Mouse (Mus musculus): Measurements from ENCODE around the gene Ccdc148. TPM values are rescaled to one million over a fixed set of nuclear protein-coding genes. Genes with fewer than 3 reads are reported as not detected.

Gene Ccdc148
- polyA plus RNA-seq, 1 experiment from 2014 or later, result 7.0 TPM

DNA sequence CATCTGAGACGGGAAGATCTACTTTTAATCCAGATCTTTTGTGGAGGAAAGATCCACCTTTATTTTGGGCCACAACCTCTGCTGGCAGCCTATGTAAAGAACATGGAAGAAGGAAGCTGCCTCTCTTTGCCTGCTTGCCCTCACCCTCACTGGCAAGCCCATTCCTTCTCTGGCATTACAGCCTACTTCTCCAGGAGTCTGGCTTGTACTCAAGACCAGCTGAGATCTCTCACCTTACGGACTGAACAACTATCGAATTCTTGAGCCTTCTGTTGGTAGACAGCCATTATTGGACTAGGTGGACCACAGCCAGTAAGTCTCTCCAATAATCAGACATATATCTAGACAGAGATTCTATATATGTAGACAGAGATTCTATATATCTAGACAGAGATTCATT lies 208.4 kb downstream of the Ccdc148 start:
- Histone ChIP-seq H3K4me2 (no peak overlapping the region), H3K4me1 (no peaks in the 10 kb centered on the region), H3K27ac (no peak overlapping the region), H3K27me3 (replicated peaks) (no peaks in the 10 kb centered on the region), H3K9ac (no peak overlapping the region), H3K4me3 (no peak overlapping the region), H3K9me3 (no peaks in the 10 kb centered on the region; the same call in 1 of the 2 replicates), H3K36me3 (replicated peaks) (no peaks in the 10 kb centered on the region)
- ATAC-seq (replicated peaks), result no peak
- 92% methylated on average over 3 of the region's 3 CpGs for WGBS

DNA sequence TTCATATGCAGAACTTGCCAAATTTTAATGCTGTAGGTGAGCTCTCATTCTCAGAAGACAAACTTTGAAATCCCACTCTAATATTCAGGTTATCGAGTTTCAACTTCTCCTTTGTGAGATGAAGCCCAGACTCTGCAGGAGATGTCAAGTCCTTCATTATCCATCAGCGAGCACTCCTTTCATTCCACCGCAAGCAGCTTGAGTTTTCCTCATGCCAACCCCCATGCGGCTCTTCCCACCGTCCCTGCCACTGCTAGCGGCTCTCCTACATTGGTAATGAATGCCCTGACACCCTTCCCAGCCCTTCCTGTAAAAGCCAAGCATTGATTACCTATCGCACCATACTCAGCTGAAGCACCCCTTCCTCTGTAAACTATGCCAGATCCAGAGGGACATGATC lies 211.7 kb downstream of the Ccdc148 start:
- 67% methylated on average over 7 of the region's 7 CpGs for WGBS
- Histone ChIP-seq H3K27me3 (replicated peaks) (no peaks in the 10 kb centered on the region), H3K36me3 (replicated peaks) (no peaks in the 10 kb centered on the region), H3K4me2 (no peak overlapping the region), H3K27ac (no peak overlapping the region), H3K9me3 (no peaks in the 10 kb centered on the region), H3K4me1 (no peaks in the 10 kb centered on the region), H3K9ac (no peak overlapping the region), H3K4me3 (no peak overlapping the region)
- no peak for ATAC-seq (replicated peaks)

DNA sequence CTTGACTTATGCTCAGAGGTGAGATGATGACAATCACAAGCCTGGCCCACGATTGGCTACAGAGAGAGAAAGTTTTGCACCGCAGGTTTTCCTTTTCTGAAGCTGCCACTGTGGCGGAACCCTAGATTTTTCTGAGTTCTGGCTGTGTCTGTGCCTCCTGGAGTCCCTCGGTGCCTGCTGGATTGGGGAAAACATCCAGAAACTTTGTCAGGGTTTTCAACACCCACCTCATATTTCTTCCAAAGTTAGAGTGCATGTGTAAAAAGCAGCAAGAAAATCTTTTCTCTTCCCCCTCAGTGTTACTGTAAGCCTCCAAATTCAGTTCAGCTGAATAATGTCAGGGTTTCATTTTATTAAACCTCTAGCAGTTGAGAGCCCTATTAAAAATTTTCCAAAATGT lies 219.1 kb downstream of the Ccdc148 start:
- Histone ChIP-seq H3K9ac (no peak overlapping the region), H3K4me1 (no peaks in the 10 kb centered on the region), H3K27ac (no peak overlapping the region), H3K4me3 (no peak overlapping the region), H3K36me3 (replicated peaks) (no peaks in the 10 kb centered on the region), H3K9me3 (no peaks in the 10 kb centered on the region), H3K4me2 (no peak overlapping the region), H3K27me3 (replicated peaks) (no peaks in the 10 kb centered on the region)
- WGBS, result 91% methylated on average over 4 of the region's 4 CpGs
- ATAC-seq (replicated peaks), result no peak

DNA sequence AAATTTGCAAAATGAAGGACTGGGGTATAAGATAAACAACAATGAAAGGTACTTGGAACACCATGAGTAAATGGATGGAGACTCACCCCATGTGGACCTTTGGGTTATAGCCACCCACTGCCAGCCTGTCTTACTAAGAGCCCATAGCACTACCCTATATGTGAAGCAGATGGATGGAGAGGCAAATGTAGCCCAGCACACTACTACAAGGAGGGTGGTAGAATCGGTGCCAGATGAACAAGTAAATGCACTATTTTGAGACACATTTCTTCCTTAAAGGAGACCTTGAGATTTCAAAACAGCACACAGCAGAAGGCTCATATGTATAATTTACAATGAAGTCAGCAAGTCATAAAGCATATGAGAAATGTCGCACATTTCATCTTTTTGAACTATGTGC lies 234.9 kb downstream of the Ccdc148 start:
- no peaks in the 10 kb centered on the region for H3K36me3 ChIP-seq (replicated peaks)
- WGBS, result 93% methylated on average over 2 of the region's 2 CpGs
- H3K9me3 ChIP-seq, result no peaks in the 10 kb centered on the region
- no peaks in the 10 kb centered on the region for H3K4me1 ChIP-seq
- H3K9ac ChIP-seq, result no peak overlapping the region
- H3K4me2 ChIP-seq, result no peak overlapping the region
- no peak for ATAC-seq (replicated peaks)
- H3K27me3 ChIP-seq (replicated peaks), result no peaks in the 10 kb centered on the region
- H3K4me3 ChIP-seq, result no peak overlapping the region
- no peak overlapping the region for H3K27ac ChIP-seq

DNA sequence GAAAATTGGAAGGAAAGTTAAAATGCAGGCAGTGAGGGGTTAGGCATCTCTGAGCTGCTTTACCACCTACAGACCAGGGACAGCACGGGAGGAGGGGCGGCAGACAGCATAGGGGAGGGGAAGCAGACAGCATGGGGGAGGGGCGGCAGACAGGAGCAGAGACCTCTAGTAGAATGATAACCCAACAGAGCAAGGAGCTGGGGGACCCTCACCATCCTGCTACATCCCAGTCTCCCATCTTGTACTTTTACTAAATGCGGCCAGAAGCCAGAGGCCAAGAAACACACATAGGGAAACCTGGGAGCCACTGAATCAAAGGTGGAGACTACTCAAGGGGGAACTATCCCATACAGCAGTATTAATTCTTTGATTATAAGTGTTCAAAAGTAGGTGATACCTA lies 242.1 kb downstream of the Ccdc148 start:
- no peak overlapping the region for H3K4me3 ChIP-seq
- ATAC-seq (replicated peaks), result no peak
- 33% methylated on average over 4 of the region's 4 CpGs for WGBS
- no peaks in the 10 kb centered on the region for H3K9me3 ChIP-seq
- no peaks in the 10 kb centered on the region for H3K27me3 ChIP-seq (replicated peaks)
- H3K4me2 ChIP-seq, result no peak overlapping the region
- H3K9ac ChIP-seq, result no peak overlapping the region
- no peaks in the 10 kb centered on the region for H3K4me1 ChIP-seq
- no peak overlapping the region for H3K27ac ChIP-seq
- H3K36me3 ChIP-seq (replicated peaks), result no peaks in the 10 kb centered on the region

DNA sequence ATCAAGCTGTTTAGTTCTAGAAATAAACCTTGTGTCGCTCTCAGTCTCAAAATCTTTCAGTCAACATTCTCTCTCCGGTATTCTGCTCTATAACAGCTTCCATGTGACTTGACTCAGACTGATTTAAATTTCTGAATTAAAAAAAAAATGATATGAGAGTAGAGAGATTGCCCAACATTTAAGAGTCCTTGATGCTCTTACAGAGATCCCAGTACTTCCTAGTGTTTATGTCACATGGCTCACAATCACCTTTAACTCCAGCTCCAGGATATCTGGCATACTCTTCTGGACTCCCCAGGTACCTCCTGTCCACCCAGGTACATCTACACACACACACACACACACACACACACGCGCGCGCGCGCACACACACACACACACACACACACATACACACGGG lies 248.1 kb downstream of the Ccdc148 start:
- no peaks in the 10 kb centered on the region for H3K9me3 ChIP-seq
- no peaks in the 10 kb centered on the region for H3K27me3 ChIP-seq (replicated peaks)
- WGBS, result 98% methylated on average over 9 of the region's 9 CpGs
- no peak overlapping the region for H3K9ac ChIP-seq
- H3K4me1 ChIP-seq, result no peaks in the 10 kb centered on the region
- no peak overlapping the region for H3K4me2 ChIP-seq
- no peak overlapping the region for H3K4me3 ChIP-seq
- no peaks in the 10 kb centered on the region for H3K36me3 ChIP-seq (replicated peaks)
- H3K27ac ChIP-seq, result no peak overlapping the region
- ATAC-seq (replicated peaks), result no peak

DNA sequence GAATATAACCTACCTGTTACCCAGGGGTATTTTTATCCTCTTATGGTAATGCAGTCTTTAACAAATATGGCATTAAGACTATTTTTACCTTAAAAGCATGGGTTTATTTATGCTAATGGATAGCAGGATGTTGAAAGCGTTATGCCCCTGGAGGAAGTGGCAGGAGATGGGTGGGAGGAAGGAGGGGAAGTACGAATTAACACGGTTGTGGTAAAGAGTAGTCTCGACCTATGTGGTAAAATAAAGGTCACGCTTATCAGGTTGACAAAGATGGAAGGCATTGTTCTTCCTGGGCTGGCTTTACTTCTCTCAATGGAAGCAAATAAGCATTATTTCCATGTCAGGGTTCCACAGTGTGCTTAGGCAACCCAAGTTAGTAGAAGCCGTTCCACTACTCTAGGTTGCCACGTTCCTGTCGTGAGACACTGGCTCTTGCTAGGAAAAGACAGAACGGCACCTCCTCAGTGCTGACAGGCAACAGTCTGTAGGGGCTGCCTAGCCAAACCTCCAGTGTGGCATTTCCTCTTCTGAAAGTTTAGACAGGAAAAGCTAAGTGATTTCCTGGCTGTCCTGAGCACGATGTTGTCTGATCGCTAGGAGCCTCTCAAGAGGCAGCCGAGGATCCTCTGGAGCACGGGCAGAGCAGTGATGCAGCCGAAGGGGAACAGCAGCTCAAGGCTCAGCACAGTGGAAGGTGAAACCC lies 253.5 kb downstream of the Ccdc148 start:
- Histone ChIP-seq H3K4me1 (0 out of 2 replicates have a peak, but pooled peaks cover 5% of the 10 kb centered on the region), H3K4me2 (peak overlapping the region; percentile 29), H3K36me3 (replicated peaks) (no peaks in the 10 kb centered on the region), H3K4me3 (no peak overlapping the region), H3K9ac (no peak overlapping the region), H3K9me3 (no peaks in the 10 kb centered on the region), H3K27me3 (replicated peaks) (no peaks in the 10 kb centered on the region), H3K27ac (no peak overlapping the region)
- 34% methylated on average over 14 of the region's 14 CpGs for WGBS
- ATAC-seq (replicated peaks), result no peak

DNA sequence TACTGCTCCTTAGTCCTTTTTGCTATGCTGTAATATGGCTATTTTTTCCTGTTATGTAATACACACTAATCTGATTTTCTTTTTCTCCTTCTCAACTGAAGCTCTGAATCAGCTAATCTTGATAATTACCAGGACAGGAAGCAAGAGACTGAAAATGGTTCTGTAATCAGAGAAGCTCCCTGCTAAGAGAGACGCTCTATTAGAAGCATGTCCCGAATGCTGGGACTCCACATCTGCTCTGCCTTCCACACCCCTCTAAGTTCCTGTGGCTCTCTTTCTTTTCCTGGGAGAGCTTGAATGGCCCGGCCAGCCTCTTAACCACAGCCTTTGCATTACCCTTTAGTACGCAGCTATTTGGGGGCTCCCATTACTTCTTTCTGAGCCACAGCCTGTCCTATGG lies 255.4 kb downstream of the Ccdc148 start:
- Histone ChIP-seq H3K27ac (no peak overlapping the region), H3K36me3 (replicated peaks) (no peaks in the 10 kb centered on the region), H3K9me3 (no peaks in the 10 kb centered on the region), H3K27me3 (replicated peaks) (no peaks in the 10 kb centered on the region), H3K4me3 (no peak overlapping the region), H3K4me2 (no peak overlapping the region), H3K9ac (no peak overlapping the region), H3K4me1 (0 out of 2 replicates have a peak, but pooled peaks cover 5% of the 10 kb centered on the region)
- ATAC-seq (replicated peaks), result no peak
- 72% methylated on average over 4 of the region's 4 CpGs for WGBS

DNA sequence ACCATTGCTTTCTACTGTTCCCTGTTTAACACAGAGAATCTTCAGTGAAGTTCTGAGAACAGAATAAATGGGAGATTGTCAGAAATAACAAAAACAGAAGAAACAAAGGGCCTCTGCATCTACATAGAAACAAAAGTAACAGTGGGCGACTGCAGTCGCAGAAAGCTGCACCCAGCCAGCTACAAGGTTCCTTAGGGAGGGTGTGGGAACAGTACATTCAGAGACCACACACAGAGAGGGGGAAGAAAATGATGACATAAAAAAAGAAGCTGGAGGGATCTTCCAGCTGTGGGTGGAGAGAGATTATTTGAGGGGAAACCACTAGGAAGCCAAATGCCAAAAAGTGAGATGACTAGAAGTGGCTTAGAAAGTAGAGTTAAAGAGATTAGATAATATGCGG lies 280.6 kb downstream of the Ccdc148 start:
- H3K9me3 ChIP-seq, result no peaks in the 10 kb centered on the region
- no peak overlapping the region for H3K4me2 ChIP-seq
- ATAC-seq (replicated peaks), result no peak
- H3K27me3 ChIP-seq (replicated peaks), result no peaks in the 10 kb centered on the region
- H3K4me3 ChIP-seq, result no peak overlapping the region
- no peak overlapping the region for H3K27ac ChIP-seq
- H3K9ac ChIP-seq, result no peak overlapping the region
- no peaks in the 10 kb centered on the region for H3K36me3 ChIP-seq (replicated peaks)
- WGBS, result 35% methylated on average over 3 of the region's 3 CpGs
- H3K4me1 ChIP-seq, result no peaks in the 10 kb centered on the region

DNA sequence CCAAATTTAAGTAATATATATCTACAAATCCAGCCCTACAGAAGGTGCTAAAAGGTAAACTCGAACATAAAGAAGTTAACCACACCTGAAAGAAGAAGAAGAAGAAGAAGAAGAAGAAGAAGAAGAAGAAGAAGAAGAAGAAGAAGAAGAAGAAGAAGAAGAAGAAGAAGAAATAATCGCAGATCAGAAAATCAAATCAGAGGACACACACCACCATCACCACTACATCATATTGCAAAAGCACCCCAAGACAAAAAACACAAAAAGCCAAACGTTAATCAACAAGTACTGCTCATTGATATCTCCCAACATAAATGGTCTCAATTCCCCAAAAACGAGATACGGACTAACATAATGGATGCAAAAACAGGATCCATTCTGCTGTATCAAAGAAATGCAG lies 301.3 kb downstream of the Ccdc148 start, which contains the start of gene Gm11099:
Gm11099 (plus strand) TSS at position 301 of the 400 bp plus-strand sequence.
- 88% methylated on average over 5 of the region's 5 CpGs for whole genome bisulfite sequencing
- Histone ChIP-seq H3K4me2 (no peak within 1 kb of the TSS), H3K4me1 (no peaks in the 10 kb centered on the region), H3K27me3 (replicated peaks) (no peaks in the 10 kb centered on the region), H3K4me3 (no peak within 1 kb of the TSS), H3K9ac (no peak within 1 kb of the TSS), H3K27ac (no peak within 1 kb of the TSS), H3K36me3 (replicated peaks) (no peaks in the 10 kb centered on the region), H3K9me3 (no peaks in the 10 kb centered on the region)
- no peak for ATAC-seq (replicated peaks)

DNA sequence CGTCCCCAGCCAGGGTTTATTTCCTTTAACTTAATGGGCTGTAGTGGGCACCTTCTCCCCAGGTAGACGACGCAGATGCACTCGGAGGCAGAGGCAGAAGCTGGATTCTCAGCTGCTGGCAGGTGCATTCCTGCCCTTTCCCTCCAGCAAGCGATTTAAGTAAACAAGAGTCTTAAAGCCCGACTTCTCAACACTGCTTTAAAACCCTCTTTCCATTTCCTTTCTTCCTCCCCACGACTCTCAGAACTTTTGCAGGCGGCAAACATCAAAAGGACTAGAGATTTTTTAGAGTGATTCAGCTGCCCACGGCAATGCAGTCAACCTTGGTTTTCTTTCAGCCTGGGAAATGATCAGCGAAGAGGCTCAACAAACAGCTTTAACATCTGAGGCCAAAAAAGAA lies 316.0 kb downstream of the Ccdc148 start:
- H3K36me3 ChIP-seq (replicated peaks), result no peaks in the 10 kb centered on the region
- no peaks in the 10 kb centered on the region for H3K27me3 ChIP-seq (replicated peaks)
- H3K9ac ChIP-seq, result no peak overlapping the region
- H3K4me1 ChIP-seq, result peaks cover 3% of the 10 kb centered on the region; the same call in 1 of the 2 replicates
- H3K4me3 ChIP-seq, result no peak overlapping the region
- H3K4me2 ChIP-seq, result no peak overlapping the region
- no peak overlapping the region for H3K27ac ChIP-seq
- 21% methylated on average over 10 of the region's 10 CpGs for WGBS
- ATAC-seq (replicated peaks), result 0 out of 2 replicates have a peak, but pooled peaks have one; percentile 45
- no peaks in the 10 kb centered on the region for H3K9me3 ChIP-seq

DNA sequence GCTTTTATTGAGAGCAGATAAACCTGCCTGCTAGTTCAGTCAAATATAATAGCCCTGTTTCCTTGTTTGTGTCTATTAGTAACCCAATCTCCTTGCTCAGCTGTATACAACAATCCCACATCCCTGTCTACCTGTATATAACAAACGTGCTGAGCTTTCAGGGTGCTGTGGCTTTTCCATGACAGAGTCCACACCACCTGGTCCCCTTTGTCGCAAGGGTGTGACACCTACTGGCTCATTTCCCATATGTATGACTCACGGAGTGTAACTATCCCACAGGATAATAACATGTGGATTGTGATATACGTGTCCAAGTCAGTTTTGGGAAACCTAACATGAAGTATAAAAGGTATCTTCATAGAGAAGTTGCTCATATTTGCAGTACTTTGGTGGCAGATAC lies 318.0 kb downstream of the Ccdc148 start:
- Histone ChIP-seq H3K4me1 (peaks cover 3% of the 10 kb centered on the region; the same call in 1 of the 2 replicates), H3K9me3 (no peaks in the 10 kb centered on the region), H3K4me2 (no peak overlapping the region), H3K27me3 (replicated peaks) (no peaks in the 10 kb centered on the region), H3K36me3 (replicated peaks) (no peaks in the 10 kb centered on the region), H3K4me3 (no peak overlapping the region), H3K9ac (no peak overlapping the region), H3K27ac (no peak overlapping the region)
- no peak for ATAC-seq (replicated peaks)
- 95% methylated on average over 4 of the region's 4 CpGs for WGBS

DNA sequence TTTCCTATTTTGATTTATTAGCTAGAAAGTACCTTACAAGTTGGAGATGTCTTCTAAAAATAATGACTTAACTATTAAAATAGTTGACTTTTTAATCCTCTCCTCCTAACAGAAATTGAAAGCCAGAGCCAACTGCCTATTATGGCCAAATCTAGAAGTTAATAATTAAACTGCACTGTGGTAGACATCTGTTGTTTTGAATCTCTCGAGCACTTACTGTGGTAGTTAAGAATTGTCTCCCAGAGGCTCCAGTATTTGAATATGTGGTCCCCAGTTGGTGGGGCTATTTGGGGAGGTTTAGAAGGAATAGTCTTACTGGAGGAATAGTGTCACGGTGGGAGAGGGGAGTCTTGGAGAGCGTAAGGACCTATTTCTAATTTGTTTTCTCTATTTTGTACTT lies 319.5 kb downstream of the Ccdc148 start:
- Histone ChIP-seq H3K27me3 (replicated peaks) (no peaks in the 10 kb centered on the region), H3K9me3 (no peaks in the 10 kb centered on the region), H3K27ac (no peak overlapping the region), H3K4me3 (no peak overlapping the region), H3K4me1 (peaks cover 3% of the 10 kb centered on the region; the same call in 1 of the 2 replicates), H3K36me3 (replicated peaks) (no peaks in the 10 kb centered on the region), H3K9ac (no peak overlapping the region), H3K4me2 (no peak overlapping the region)
- ATAC-seq (replicated peaks), result no peak
- 85% methylated on average over 3 of the region's 3 CpGs for WGBS

Data from midbrain, embryonic 15.5 days (tissue).